Mouse (Mus musculus) thymus, postnatal 10 days (tissue): Measurements from ENCODE around the gene Cnot6.
A peak's percentile ranks its signal among the peaks of the same experiment; 100 is the strongest.

ENCODE experiments used
- DNase-seq, 2 experiments: peaks; one replicate each; pipeline ENCODE4 v3.0.0; 2021; ENCODE audit warnings: low spot score in 2 of 2

Gene Cnot6

DNA sequence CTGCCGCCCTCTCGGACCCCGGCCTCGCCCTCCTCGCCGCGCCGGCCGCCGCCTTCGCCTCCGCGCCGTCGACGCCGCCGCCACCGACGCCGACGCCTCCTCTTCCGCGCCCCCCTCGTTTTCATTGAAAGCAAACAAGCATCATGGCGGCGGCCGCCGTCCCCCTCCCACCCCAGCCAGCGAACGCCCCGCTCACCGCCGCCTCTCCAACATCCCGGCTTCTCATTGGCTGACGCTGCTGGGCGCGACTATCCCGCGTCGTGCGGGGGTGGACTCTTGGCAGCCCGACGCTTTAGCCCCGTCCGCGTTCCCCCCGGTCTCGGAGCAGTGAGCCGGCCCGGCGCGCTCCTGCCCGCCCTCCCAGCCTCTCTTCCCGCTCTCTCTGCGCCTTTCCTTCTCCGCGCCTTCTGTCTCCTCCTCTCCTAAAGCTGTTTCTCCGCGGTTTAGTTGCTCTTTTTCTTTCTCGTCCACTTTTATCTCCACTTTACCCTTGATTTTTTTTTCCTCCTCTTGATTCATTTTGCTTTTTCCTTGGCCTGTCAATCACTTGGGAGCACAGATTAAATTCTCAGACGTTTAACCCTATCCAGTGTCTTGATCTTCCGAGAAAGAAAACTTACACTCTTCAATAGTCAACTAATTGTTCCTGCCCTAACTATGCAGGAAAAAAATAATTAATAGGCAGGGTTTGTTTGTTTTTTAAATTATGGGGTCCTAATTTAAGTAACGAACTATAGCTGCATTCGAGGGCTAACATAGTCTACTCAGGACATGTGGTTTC, at the start of gene Cnot6:
Gene Cnot6 (minus strand): TSS at position 169 of the 781 bp plus-strand sequence.
- peak; percentile 98 for DNase-seq

DNA sequence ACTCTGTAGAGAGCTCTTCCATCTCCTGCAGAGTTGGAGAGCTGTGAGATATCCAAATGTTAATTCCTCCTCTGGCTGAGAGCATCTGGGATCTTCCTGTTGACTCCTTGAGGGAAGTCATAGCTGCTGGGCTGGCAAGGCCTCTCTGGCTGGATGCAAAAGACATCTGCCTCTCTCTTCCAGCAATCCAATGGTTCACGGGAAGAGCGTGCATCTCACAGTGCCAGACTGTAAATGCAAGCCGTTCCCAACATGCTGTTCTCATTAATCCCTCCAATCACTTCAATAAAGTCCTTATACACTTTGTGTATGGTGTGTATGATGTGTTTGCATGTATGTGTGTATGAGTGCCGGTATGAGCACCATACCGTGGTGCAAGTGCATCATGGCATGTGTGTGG, 48.6 kb upstream of the Cnot6 start:
- no peak for DNase-seq

DNA sequence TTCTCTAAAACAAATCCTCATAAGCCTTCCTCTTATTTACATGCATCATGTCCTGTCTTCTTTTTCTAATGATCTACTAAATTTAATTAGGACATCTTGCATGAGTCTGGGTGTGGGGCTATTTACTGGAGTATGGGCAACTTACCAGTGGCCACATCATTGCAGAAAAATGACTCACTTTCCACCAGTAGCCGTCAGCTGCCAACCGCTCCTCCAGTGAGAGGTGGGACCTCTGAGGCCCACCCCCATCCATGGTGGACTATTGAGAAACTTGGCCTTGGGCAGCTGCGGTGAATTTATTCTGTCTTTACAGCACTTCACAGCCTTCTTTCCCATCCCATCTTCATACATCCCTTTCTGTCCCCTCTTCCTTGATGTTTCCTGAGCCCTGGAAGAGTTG, 45.6 kb upstream of the Cnot6 start:
- no peak for DNase-seq

DNA sequence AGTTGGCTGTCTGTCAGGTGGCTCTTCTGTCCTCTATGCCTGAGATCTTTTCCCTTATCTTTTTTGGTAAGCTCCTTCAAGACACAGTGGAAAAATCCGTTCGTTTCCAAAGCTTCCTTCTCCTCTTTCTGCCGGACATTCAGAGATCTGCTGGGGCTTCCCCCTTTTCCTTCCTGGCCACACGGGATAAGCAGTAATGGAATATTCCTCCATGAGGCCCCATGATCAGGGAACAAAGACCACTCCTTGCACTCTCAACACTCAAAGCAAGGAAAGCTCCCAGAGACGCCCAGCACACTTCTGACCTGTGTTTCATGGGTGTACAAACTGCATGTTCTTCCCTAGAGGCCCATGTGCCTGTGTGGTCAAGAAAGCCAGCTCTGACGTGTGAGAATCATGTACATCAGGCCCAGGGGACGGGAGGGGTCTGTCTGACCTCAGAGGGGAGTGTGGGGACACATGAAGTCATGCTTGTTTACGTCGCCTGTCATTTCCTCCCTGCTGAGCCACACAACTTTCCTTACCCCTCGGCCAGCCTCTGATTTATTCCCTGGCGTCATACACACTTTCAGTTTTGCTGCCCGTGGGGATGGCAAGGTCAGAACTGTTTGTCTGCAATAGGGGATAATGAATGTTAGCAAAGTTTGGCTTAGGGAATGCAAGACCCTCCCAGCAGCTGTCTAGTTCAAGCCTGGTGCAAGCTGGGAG, 42.6 kb upstream of the Cnot6 start:
- no peak for DNase-seq

DNA sequence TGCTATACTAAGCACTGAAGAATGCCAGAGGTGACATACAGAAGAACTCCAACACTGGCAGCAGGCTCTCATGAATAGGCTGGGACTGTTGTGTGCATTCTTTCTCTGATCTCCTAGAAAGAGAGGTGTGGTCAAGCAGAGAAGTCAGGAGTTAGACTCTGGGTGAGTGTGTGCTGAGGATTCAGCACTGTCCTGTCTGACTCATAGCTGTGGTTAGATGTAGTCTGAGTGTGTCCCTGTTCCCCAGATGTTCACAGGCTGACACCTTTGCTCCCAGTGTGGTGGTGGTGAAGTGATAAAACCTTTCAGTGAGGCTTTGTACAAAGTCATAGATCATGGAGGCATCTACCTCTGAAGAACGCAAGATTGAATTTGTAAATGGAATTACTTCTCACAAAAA, 34.2 kb upstream of the Cnot6 start:
- no peak for DNase-seq

DNA sequence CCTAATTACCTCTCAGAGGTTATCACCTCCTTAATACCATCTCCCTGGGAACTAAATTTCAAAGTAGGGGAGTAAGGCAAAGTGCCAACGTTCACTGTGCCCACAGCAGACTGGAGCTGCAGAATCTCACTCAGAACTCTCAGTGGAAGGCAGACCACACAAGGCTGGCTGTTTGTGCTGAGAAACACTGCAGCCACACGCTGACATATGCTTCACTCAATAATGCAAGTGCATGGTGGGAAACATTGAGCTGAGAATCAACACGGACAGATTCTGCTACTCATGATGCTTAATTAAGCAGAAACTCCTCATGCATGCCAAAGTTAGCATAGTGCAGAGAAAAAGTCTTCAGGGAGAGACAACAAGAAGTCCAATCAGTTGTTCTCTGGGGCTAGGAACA, 33.3 kb upstream of the Cnot6 start:
- DNase-seq, result no peak

DNA sequence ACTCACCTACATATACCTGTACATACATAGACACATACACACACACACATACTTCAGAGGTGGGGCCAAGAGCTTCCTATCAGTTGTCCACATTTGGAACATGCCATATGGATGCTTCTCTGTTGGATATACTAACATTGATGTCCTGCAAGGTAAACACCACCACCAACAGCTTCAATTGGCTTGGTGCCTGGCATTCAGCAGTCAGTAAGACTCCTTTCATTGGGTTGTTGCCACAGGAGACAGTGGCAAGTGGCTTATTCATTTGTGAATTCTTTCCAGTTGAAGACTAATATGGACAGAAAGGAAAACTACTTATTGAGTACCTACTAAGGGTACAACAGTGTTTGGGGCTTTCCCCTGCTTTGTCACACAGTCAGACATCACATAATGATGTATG, 32.5 kb upstream of the Cnot6 start:
- DNase-seq, result no peak

DNA sequence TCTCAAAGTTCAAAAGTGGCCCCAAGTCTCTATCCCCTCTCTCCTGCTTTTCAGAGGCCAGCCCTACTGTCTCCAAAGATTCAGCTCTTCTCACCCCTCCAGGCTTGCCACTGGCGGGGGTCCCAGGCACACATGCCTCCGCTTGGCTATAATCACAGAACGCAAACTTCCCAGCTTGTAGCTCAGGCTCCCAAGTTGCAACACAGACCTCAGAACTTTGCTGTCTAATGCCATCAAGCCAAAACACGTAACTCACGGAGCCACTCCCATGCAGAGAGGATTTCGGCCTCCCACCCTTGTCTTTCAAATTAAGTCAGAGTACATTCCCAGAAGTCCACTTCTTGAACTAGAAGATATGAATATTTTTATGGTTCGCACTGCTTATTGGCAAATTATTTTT, 31.1 kb upstream of the Cnot6 start:
- DNase-seq, result no peak

DNA sequence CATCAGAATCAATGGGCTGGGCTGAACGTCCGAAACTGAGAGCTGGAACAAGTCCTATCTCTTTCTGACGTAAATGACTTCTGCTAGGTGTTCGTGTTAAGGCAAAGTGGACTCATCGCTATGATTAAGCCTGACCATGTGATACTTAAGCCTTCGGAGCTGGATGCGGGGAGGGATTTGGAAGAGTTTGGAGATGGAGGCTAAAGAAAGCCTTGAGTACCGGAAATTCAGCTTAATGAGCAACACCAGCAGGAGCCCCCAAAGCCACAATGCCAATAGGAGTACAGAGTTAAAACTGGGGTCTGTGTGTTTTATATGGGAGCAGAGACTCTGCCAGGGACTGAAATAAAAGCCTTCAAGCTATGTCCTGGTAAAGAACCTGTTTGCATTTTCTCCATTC, 29.7 kb upstream of the Cnot6 start:
- no peak for DNase-seq

DNA sequence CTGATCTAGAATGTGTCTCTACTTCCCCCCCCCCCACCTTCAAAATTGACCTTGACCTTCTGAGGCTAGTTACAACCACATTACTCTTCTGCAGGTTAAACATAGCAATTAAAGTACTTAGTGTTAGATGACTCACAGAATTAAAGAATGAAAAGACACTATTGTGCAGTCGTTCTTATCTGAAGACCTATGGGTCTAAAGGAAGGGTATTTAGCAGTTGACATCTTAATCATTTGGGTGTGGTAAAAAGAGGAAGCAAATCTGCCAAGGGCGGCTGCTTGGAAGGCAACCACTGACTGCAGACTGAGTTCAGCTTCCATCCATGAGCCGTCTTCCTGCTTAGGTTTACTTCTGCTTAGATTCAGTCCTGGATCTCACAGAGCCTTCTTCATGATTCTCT, 27.3 kb upstream of the Cnot6 start:
- DNase-seq, result no peak

DNA sequence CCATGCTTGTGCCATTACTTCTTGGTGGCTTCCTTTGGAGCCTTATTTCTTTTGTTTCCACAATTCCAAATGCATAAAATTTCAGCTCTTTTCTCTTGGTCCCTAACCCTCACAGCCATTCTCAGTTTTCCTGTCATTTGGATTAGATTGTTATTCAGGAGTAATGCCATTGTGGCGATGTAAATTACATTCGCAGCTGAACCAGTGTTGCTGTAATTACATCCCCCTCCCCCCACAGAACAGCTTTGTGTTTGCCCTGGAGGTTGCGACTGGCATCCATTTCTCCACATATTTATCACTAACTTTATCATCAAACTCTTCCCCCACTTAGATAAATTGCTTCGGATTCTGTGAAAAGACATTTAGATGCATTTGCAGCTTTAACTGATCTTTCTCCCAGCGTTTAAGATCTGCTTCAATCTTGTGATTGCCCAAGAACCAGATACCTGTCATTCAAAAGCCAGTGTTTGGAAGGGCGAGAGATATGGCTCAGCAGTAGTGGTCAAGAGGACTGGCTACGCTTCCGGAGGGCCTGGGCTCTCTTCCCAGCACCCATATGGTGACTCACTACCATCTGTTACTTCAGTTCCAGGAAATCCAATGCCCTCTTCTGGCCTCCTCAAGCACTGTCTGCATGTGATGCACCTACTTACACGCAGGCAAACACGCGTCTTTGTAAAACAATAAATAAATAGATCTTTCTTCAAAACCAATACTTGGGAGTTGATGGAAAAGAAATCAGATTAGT, 26.3 kb upstream of the Cnot6 start:
- DNase-seq, result no peak

DNA sequence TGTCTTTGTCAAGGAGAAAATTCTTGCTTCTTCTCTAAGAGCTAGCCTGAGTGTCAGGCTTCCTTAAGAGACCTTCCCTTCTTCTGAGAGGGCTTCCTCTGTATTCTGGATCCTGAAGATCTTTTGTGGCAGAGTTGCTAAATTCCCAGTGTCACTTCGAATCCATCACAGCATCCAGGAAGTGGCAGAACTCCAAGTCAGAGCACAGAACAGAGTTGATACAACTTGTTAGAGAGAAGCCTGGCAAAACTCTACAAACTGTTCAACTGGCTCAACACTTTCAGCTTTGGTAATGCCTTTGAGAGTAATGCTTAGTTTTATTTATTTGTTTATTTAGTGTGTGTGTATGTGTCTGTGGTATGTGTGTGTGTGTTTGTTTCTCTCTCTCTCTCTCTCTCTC, 25.1 kb upstream of the Cnot6 start:
- DNase-seq, result no peak

DNA sequence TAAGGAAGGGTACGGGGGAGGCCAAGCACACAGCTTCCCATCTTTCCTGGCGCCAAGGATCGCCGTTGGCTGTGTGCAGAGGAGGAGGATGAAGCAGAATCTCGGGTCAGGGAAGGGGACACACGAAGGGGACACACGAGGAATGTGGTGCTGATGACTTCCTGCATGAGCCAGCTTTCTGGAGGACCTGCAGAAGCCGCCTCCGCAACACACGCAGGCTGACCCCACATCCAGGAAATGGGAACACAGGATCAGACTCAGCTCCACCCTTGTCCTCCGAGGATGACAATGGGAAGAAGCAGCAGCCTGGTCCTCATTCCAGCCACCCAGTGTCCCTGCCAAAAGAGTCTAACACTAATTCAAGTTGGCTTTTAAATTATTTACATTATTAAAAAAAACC, 22.2 kb upstream of the Cnot6 start:
- DNase-seq, result no peak

DNA sequence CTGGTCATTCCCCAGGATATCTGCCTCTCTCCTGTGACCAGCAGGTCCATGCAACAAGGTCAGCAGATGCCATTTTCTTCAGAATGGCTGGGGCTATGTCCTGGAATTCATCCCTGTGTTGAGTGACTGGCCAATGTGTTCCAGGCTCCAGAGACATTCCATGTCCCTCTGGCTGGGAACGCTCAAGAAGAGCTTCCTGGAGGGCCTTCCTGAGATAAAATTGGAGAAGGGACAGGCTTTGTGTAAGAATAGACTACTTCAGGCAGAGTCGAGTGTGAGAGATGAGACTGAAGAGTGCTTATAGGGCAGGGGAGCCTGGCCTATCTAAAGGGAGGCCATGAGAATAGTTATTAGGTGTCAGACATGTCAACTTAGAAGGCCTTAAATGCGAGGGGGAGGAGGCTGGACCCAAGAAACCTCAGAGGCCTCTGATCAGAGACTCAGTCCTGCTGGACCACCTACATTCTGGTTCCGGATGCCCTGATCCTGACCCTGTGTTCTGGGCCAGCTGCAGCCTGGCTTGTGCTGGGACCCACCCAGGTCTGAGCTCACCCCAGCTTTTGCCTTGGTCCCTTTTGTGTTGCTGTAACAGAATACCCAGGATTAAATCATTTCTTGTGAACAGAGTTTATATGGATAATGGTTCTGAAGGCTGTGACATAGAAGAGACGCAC, 17.9 kb upstream of the Cnot6 start:
- DNase-seq, result no peak

DNA sequence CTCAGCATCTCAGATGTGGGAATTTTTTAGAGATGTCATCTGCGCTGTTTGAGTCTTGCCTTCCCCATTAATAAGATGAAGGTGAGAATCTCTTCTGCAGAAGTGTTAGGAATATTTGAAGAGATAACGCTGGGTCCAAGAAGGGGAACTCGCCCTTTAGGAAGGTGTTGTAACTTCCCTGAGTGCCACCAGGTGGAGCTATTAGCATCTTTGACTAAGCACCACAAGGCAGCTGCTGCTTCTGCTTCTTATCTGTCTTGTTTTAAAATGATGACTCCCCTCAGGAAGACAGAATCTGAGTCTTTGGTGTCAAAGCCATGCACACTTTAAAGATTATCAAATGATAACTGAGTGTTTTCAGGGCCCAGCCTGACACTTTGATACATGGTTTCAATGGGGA, 15.4 kb upstream of the Cnot6 start:
- peak in 1 of 2 experiments; percentile 72 for DNase-seq

DNA sequence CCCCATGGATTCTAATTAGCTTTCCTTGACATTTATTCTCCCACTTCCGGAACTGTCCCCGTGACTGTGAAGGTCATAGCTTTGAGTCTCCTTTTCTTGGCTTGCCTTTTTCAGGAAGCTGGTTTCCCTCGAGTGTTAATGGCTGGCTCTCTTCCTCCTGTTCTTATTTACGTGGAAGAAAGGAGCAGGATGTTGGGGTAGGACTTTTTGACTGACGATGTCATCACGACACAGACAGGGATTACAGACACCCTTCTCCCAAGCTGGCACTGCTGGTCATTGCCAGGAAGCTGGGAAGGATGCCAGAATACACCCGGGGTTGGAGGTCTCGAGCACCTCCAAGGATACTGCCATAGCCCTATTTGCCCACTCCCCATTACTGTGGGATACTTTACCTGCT, 14.3 kb upstream of the Cnot6 start:
- no peak for DNase-seq

DNA sequence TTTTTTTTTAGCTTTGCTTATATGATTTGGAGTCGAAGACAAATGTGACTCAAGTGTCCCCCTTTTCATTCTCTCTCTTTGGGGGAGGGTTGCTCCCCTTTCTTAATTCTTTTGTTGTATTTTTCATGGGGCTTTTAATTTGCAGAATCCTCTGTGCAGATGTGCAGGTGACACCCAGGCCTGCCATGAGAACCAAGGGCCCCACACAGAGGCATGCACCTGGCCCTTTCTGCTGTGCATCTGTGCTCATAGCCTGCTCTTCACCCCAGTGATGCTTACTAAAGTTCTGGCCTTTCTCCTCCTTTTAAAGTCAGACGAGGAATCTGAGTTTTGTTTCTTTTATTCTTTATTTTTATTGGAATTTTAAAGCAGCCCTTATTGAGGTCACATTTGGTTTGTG, 12.2 kb upstream of the Cnot6 start:
- peak; percentile 72 to 81 for DNase-seq

DNA sequence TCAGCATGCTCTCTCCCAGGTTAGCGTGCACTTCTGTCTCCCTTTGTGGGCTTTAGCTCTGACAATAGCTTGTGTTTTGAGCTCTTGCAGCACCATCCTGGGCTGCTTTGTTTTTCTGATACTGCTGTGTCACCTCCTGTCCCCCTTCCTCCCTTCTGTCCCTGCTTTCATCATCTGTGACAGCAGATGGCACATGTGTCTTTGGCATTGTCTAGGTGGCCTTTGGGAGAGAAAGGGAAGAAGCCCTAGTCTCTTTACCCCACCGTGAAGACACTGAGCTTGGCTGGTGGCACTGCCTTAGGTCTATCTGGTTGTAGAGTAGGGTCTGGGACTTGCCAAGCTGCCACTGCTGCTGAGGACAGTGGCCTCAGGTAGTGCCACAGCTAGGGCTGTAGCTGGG, 10.8 kb upstream of the Cnot6 start:
- DNase-seq, result peak in 1 of 2 experiments; percentile 41

DNA sequence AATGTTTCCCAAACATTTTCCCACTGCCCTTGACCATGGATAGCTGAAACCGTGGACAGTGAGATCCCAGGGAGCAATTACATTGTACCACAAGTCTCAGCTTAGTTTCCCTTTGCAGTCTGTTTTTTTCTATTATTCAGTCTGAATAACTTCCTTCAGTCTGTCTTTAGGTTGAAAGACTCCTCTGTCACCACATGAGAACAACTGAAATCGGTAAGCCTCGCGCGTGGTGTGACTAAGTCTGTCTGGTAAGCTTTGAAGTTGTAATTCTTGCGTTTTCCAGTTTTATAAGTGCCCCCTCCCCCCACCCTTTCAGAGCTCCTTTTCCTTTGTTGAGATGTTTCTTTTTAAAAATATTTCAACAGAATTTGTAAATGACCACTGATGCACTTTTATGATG, 10.2 kb upstream of the Cnot6 start:
- DNase-seq, result peak; percentile 56 to 61

DNA sequence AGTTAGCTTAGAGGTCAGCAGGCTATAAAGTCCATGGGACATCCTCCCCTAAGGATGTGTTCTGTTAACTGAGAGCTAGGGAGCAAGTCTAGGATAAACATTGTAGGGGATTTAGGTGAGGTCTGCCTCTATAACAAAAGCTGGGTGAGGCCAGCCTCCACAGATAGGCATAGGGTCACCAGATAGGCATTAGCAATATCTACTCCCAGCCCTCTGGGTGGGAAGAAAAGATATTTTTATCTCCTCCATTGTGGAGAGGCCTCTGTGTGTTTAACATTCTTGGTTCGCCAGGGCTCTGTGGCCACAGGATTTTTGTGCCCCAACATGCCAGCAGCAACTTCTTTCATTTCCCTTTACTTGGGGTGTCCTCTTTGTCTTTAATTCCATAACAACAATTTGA, 8.8 kb upstream of the Cnot6 start:
- DNase-seq, result no peak

DNA sequence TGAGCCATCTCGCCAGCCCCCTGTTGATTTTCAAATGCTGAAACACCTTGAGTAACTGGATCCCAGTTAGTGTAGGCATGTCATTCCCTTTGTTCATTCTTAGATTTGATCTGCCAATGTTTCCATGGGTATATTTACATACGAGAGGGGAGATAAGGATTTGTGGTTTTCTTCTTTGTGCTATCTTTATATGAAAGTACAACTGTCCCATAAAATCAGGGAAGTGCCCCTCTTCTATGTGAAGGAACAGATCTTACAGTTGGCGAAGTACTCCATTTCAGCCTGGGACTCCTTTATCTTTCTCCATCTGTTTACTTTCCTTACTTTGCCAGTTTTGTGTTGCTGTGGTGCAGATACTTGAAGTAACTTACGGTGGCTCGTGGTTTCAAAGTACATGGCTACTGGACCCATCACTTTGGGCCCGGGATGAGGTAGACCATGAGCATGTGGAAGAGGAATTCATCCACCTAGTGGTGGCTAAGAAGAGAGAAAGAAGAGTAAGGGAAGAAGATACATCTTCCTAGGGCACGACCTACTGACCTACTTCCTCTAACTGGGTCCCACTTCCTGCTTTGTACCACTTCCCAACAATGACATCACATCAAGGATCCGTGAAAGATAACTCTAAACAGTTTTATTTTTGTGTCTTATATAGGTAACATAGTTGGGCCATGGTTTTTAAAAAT, 7.1 kb upstream of the Cnot6 start:
- DNase-seq, result peak in 1 of 2 experiments; percentile 44
